Mouse (Mus musculus): Measurements from ENCODE around the gene Mre11a.

The Mre11a gene

GRCm38 (mm10) chr9:14824840-14825239, 40.4 kb downstream of the Mre11a start:
- DNase-seq (ENCODE audit: low read depth) = no peak

- no peak for DNase-seq (ENCODE audit: low read depth)
Measured at GRCm38 (mm10) chr9:14827875-14828274, 43.4 kb downstream of the Mre11a start.

- DNase-seq (ENCODE audit: low read depth) = no peak
Measured at GRCm38 (mm10) chr9:14832046-14832445, 47.6 kb downstream of the Mre11a start.

- no peak for DNase-seq (ENCODE audit: low read depth)
Measured at GRCm38 (mm10) chr9:14835335-14836075, 51.1 kb downstream of the Mre11a start.

GRCm38 (mm10) chr9:14839527-14839926, 55.1 kb downstream of the Mre11a start:
- DNase-seq (ENCODE audit: low read depth) = no peak

GRCm38 (mm10) chr9:14839970-14840369, 55.5 kb downstream of the Mre11a start:
- no peak for DNase-seq (ENCODE audit: low read depth)

GRCm38 (mm10) chr9:14841878-14842761, 57.7 kb downstream of the Mre11a start:
- DNase-seq (ENCODE audit: low read depth) = no peak

- no peak for DNase-seq (ENCODE audit: low read depth)
Measured at GRCm38 (mm10) chr9:14843311-14843857, 58.9 kb downstream of the Mre11a start.

GRCm38 (mm10) chr9:14843901-14844300, 59.4 kb downstream of the Mre11a start:
- DNase-seq (ENCODE audit: low read depth) = no peak

GRCm38 (mm10) chr9:14846428-14846827, 62.0 kb downstream of the Mre11a start:
- peak; percentile 9 for DNase-seq (ENCODE audit: low read depth)

GRCm38 (mm10) chr9:14848267-14848935, 63.9 kb downstream of the Mre11a start:
- no peak for DNase-seq (ENCODE audit: low read depth)

- no peak for DNase-seq (ENCODE audit: low read depth)
Measured at GRCm38 (mm10) chr9:14854585-14854984, 70.1 kb downstream of the Mre11a start.

GRCm38 (mm10) chr9:14856922-14857654, 72.6 kb downstream of the Mre11a start:
- no peak for DNase-seq (ENCODE audit: low read depth)

- no peak for DNase-seq (ENCODE audit: low read depth)
Measured at GRCm38 (mm10) chr9:14858170-14858706, 73.8 kb downstream of the Mre11a start.

- DNase-seq (ENCODE audit: low read depth) = no peak
Measured at GRCm38 (mm10) chr9:14858782-14859181, 74.3 kb downstream of the Mre11a start.

- no peak for DNase-seq (ENCODE audit: low read depth)
Measured at GRCm38 (mm10) chr9:14859868-14860639, 75.6 kb downstream of the Mre11a start, which contains the start of gene Gpr83. Gene Gpr83 (plus strand): TSS chr9:14860210.

- no peak for DNase-seq (ENCODE audit: low read depth)
Measured at GRCm38 (mm10) chr9:14863126-14863525, 78.7 kb downstream of the Mre11a start.

- DNase-seq (ENCODE audit: low read depth) = no peak
Measured at GRCm38 (mm10) chr9:14864726-14865125, 80.3 kb downstream of the Mre11a start.

- no peak for DNase-seq (ENCODE audit: low read depth)
Measured at GRCm38 (mm10) chr9:14866957-14867356, 82.5 kb downstream of the Mre11a start.

GRCm38 (mm10) chr9:14868326-14868725, 83.9 kb downstream of the Mre11a start:
- no peak for DNase-seq (ENCODE audit: low read depth)

Data from c-Kit-positive CD71-positive TER-119-negative erythroid progenitor cells, embryonic 14.5 days (primary cell).